Mouse (Mus musculus) natural killer cell, adult 2 months (primary cell): Measurements from ENCODE around the gene Pla2g7.

ENCODE experiments used
- DNase-seq, 2 experiments: peaks; one replicate each; pipeline ENCODE4 v3.0.0; 2022; ENCODE audit warnings: low spot score in 2 of 2

The Pla2g7 gene

DNA sequence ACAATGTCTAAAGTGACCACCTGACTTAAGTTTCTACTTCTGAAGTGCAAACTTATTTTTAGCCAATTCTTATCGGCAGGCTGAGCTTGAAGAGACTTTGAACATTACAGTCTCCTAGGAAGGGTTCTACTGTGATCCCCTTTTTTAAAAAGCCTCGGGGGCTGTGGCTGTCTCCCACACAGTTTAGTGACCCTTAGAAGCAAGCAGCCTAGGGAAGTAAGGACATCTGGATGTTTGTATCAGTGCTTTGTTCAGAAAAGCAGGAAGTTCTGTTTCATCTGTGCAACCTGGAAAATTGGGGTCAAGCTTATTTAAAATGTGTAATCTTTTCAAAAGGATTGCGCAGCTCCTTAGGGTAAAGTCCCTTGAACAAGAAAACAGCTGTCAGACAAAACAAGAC, 12.6 kb downstream of the Pla2g7 start:
- DNase-seq: no peak

DNA sequence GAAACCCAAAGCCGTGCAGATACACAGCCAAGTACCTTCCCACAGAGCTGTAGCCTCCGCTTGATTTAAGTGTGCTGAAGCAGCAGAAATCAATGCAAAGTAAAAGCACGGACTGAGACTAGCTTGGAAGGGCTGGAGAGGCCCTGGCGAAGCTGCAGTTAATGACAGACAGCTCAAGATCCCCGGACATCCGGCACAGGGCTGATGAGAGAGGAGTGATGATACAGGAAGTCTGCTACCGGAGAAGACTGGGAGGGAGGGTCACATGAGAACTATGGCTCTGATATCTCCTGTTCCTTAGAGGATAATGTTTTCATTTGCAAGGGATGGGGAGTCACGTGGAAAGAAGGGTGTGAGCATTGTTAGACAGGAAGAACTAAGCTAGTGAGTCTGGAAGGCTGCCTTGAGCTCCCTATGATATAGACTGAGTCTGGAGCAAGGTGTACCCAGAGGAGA, 13.1 kb downstream of the Pla2g7 start:
- no peak for DNase-seq

DNA sequence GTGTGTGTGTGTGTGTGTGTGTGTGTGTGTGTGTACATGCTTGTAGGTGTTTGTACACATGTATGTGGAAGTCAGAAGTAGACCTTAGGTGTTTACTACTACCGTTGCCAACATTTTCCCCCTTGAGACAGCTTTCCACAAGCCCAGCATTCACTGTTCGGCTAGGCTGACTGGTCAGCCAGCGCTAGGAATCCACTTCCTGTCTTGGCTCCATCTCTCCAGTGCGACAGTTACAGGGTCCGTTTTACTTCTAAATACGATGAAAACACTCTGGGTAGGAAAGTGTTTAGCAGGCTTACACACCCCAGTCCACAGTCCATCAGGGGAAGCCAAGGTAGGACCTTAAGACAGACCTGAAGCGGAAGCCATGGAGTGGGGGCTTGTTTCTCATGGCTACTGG, 16.9 kb downstream of the Pla2g7 start:
- no peak for DNase-seq

DNA sequence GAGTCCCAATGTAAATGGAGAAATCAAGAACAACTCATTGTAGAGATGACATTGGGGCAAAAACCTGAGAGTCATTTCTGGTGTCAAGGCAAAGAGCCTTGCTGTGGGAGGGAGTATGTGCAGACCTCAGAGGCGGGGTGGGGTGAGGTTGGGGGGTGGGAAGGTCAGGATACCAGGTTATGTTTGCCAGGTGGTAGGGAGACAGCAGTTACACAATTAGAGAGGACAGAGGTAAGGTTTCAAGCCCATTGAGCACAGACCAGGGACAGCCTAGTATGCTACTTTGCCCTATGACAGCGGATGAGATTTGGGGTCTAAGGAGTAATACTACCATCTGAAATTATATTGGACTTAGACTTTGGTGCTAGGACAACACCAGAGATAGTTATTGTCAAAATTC, 19.4 kb downstream of the Pla2g7 start:
- no peak for DNase-seq

DNA sequence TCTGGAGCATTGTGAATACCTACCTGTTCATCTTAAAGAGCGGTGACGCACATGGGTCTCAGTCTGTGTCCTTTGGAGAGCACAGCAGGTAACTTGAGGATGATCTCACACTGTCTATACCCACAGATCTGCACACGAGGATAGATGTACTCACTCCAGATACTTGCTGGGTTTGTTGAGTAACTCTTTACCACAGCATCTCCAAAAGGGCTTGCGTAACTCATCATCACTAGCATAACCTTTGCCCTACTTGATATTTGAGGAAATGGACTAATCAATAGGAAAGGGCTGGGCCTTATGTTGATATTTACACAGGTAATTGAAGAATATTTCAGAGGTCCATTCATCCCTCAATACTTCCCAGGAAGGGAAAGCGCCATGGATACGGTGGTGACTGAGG, 21.9 kb downstream of the Pla2g7 start:
- DNase-seq: no peak

DNA sequence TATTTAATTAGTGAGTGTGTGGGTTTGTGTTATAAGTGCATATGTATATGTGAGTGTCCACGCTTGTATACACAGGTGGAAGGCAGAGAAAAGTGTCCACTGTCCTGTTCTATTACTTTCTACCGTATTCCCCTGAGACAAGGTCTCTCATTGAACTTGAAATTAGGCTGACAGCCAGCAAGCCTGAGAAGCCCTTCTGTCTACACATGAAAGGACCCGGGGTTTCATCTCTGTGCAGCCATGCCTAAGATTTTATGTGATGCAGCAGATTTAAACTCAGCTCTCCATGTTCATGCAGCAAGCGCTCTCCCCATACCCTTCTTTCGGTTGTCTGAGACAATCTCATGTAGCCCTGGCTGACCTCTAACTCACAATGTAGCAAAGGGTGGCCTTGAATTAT, 22.6 kb downstream of the Pla2g7 start:
- no peak for DNase-seq

DNA sequence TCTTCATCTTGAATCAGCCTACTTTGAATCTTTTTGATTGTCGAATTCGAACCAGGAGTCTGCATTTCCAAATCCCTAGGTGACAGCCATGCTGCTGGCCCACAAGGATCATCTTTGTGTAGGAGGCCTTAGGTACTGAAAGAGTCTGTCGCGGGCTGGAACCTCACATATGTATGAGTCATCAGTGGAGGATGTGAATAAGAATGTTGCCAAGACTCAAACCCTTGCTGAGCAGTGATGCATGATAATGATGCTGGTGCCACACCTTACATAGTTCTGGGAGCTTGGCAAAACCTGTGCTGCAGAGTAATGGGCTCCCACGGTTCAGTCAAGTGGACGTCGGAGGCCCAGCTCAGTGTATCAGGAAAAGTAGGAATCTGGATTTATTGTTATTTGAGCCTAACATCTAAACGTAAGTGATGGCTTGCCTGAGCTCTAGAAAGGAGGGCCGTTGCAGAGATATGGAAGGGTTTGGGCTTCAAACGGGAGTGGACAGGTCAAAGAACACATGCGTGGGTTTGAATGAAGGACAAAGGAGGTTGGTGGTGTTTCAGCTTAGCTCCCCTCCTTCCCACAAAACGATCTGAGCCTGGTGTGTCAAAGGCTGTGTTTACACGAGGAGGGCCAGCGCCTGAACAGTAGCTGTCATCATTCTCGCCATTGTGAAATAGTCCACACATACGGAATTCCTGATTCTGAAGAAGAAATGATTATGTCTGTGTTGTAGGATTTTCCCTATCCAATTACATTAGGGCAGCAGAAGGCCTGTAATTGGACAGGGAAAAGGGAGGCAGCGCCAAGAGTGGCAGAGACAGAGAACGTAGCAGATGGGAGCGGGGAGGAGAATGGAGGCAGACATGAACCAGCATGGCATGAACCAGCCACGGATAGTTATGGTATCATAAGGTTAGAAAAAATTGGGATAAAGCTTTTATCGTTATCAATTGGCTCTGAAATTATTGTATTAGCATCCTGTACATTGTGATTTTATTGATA, 24.7 kb downstream of the Pla2g7 start:
- DNase-seq: no peak

DNA sequence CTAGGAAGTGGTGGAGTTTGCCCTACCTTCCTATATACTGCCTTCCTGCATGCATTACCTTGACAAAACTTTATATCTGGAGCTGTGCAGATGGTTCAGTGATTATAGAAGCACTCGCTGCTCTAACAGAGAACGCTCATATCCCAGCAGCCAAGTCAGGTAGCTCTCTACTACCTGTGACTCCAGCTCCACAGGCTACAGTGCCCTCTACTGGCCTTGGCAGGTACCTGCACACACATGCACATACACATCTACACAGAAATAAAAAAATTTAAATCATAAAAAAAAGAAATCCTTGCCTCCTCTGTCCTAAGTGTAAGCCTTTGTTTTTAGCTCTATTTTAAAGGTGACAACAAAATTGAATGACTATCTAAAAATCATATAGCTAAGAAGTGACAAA, 29.8 kb downstream of the Pla2g7 start:
- no peak for DNase-seq

DNA sequence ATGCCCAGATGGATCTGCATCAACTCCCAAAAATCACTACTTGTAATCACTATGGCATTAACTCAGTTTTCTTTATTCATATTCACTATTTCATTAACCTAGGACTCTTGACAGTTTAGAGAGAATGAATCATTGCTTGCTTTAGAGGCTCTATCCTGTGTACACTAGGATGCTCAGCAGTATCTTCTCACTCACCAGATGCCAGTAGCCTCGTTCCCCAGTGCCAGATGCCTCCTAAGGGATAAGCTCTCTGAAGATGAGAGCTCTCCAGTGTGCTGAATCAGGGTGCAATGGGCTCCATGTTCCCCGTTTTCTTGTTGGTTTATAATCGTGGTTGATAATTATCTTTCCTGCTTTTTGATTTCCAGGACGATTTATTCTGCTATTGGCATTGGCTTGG, 30.8 kb downstream of the Pla2g7 start:
- no peak for DNase-seq

DNA sequence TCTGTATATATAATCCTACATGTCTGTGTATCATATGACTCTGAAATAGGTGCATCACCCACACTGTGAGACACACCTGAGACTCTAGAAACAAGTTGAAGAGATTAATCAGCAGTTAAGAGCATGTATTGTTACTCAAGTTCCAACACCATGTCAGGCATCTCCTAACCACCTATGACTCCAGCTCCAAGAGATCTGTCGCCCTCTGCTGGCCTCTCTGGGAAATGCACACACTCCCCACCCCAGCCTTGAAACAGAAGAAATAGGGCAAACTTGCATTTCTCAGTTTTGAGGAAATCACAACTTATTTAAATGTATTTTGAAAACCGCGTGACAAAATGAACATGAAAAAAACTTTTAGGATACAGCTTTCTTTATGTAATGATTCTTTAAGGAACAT, 38.8 kb downstream of the Pla2g7 start:
- DNase-seq: peak; percentile 10 to 65

DNA sequence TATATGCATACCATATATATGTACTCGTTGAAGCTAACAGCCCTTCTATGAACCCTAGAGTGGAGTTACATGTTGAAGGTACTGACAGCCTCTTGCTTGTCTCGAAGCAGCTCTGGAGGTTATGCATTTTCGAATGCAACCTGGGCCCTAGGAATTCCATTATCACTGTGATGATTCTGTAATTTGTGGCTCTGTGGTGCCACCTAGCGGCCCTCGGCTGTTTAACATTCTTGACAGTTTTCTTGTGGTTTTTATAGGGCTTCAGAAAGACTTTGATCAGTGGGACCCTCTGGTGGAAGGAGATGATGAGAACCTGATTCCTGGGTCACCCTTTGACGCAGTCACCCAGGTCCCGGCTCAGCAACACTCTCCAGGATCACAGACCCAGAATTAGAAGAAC, 43.7 kb downstream of the Pla2g7 start:
- peak in 1 of 2 experiments; percentile 17 for DNase-seq

DNA sequence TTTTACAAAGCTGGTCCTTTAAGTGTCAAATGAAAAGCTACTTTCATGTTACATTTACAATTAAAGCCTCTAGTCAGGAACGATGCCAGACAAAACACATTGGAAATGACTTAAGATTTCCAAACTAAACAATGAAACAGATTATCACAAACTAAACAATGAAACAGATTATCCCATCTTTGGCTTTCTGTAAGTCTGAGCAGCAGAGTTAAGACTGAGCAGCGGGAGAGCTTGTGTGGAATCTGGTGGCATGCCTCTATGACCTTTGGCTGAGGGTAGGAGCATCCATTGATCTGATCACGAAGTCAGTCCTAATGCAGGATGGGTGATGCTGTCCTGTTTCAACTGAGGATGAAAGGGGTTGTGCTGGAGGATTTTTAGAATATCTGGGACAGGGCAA, 44.3 kb downstream of the Pla2g7 start:
- DNase-seq: no peak

DNA sequence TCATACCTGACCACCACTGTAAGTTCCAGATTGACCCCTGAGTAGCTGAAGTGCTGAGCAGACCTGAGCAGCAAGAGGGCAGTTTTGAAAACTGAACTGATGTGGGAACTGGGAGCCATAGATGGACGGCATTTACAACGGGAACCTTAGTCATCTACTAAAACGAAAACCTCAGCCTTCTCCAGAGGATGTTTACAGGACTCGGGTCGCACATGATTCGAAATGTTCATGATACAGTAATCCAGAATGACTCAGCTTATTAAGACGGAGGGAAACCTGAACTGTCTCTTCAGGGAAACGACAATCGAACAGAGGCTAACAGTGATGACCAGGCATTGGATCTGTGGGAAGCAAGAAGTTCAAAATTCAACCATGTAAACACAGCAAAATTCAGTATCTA, 51.3 kb downstream of the Pla2g7 start:
- no peak for DNase-seq

DNA sequence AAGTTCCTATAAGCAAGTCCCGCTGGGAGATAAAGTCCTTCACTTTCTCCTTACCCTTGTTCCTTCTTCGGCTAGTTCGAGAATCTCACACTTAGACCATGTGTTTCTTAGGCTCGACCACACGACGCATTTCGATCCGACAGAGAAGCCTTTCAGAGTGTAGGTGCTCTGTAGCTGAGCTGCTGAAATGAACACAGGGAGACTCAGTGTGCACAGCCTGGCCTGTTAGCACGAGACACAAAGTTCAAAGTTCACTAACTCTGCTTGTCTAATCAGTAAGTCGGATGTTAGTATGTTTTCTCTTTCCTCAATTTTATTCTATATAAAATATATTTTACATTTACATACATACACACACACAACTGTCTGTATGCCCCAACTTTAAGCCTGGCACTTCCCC, 54.2 kb downstream of the Pla2g7 start:
- DNase-seq: no peak

DNA sequence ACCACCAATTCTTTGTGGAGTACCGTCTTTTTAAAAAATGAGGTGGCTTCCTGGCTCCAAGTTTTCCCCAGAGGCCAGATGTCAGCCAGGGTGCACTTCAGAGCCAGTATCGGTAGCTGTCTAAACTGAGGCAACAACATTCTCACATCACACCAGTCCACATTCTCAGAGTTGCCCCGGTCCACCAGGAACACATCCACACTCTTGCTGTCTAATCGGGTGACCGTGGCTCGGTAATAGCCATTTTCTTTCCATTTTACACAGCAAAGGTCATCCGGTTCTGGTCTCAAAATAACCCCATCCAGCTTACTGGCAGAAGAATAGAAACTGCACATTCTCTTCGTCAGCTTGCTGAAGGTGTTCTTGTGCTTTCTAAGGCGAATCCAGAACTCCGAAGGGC, 60.3 kb downstream of the Pla2g7 start:
- DNase-seq: no peak

DNA sequence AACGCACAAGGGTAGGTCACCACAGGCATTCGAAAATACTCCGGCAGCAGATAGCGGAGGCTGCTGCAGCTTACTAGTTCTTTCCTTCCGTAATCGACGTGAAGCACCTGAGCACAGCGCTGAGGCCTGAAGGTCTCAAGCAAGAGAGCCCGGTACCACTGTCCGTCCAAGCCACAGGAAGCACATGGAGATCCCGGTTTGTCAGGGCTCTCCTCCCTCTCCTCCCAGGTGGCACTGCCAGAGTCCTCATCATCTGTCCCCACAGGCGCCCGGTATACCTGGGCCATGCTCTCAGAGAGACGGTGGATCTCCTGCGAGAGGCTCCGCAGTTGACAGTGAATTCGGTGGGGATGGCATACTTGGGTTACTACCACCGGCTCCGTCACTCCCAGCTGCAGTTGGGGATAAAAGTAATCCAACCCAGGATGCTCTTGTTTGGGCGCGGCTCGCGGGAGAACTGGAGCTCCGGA, 61.2 kb downstream of the Pla2g7 start:
- DNase-seq: no peak

DNA sequence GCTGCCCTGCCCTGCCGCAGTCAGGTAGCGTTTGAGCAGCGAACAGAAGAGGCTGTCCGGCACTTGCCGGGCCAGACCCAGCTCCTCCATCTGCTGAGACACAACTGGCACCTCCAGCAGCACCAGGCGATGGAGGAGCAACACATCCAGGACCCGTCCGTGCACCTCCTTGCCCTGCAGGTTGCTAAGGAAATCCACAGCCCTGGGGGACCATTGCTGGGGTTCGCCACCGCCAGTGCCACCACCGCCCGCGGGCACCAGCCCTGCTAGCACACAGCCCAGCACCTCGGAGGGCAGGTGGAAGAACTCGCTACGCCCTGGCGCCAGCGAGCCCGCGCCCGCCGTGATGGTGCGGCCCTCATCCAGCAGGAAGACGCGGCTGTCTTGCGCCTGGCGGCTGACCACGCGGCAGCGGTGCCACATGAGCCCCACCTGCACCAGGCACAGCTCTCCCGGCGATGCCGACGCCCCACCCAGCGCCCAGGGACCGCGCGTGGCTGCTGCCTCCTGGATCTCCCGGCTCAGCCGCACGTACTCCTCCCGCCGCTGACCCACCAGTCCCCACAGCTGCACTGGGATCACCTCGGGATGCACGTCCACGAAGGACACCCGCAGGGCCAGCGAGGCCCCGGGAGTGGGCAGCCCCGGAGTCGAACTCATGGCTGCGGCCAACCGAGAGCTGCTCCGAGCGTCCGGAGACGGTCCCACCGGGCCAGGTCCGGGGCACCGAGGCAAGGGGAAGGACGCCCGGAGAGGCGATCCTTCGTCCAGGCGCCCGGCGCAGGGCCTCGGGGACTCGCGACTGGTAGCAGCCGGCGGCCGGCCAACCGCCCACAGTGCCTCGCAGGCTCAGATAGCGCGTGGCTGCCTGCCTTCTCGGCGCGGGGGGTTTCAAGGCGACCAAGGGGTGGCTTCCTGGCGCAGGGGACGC, 61.9 kb downstream of the Pla2g7 start, which contains the start of gene Tdrd6:
Tdrd6 (minus strand) TSS at position 804 of the 931 bp plus-strand sequence.
- DNase-seq: no peak

DNA sequence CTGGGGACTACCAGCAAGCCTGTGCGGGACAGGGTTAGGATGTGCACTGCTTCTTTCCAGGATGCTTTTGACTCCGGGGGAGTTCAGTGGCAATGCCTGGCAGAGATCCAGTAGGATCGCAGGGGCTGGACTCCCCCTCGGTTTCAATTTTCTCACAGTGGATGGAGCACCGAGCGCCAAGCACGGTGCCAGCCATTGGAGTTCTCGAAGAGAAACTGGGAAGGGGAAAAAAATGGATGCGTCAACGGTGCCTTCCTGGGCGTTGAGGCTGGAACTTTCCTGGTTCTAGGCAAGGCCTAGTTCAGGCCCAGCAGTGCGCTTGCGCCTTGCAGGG, 62.5 kb downstream of the Pla2g7 start:
- DNase-seq: no peak

DNA sequence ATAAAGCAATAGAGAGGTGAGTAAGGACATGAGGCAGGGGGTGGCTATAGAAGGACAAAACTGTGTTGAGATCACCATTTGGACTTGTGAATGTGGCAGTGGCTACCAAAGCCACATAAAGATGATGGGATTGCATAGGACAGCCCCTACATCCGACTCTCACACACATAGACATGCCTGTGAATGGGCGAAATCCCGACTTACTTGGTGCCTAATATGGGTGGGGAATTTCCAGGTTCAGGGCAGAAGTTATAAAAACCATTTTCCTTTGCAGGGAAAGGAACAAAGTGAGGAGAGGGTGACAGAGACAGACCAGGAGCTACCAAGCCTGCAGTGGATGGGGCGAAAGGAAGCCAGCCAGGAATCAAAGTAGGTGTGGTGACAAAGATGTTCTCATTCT, 69.2 kb downstream of the Pla2g7 start:
- DNase-seq: no peak

DNA sequence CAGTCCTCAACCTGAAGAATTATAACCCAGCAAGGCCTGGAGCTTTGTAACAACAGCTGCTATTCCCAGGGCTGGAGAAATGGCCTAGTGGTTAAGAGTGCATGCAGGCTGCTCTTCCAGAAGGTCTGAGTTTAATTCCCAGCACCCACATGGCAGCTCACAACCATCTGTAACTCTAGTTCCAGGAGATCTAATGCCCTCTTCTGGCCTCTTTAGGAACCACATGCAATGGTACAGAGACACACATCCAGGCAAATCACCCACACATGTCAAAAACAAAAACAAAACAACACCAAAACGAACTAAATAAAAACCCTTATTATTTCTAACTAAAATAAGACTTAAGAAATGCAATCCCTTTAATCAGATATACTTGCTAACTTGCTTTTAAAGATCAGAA, 72.9 kb downstream of the Pla2g7 start:
- no peak for DNase-seq

DNA sequence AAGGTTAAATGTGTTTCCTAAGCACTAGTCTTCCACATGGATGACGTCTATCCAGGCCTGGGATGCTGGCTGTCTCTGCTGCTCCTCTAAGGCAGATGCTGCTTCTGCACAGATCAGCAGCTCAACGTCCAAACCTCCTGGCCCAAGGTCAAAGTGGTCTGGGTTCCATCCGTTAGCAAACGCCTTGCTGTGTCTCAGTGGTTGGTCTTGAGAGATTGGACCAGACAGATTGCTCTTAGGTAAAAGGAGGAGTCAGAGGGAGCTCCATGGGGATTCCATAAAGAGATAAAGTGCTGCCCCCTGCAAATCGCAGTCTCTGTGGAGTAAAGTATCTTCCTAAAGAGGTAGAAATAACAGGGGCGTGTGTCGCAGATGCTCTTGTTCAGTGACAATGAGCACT, 75.3 kb downstream of the Pla2g7 start:
- no peak for DNase-seq

DNA sequence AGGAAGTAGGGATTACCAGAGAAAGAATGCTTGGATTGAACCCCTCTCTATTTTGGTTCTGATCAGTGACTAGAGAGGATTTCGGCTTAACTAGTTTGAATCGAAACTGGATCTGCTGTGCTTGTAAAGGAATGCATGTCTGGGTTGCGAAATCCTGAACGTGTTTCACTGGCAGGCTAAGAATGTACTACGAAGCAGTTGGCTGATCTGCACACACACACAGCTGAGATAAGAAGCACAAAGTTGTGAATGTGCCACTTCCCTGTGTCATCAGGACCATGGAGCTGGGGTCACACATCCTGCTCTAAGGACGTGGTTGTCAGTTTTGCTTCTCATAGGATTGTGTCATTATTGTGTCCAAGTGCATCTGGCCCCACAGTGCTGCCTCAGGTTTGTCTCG, 76.5 kb downstream of the Pla2g7 start:
- DNase-seq: no peak
